Mouse (Mus musculus) left cerebral cortex, postnatal 4 days (tissue): Measurements from ENCODE around the gene Mbnl2. TPM values are rescaled to one million over a fixed set of nuclear protein-coding genes. Genes with fewer than 3 reads are reported as not detected.

ENCODE experiments used
- DNase-seq: peaks from one replicate; pipeline ENCODE4 v3.0.0-alpha.2; 2022
- intact Hi-C: fragments of 180-260 bp; cut with DNase I; formaldehyde crosslinking; loops from one replicate; pipeline ENCODE4 v1.15.1; 2025
- total RNA-seq, 2 experiments: library from RNA; stranded (reverse); gene quantifications; 2 replicates each; pipeline ENCODE4 v1.2.3; 2021

Mbnl2 gene
- total RNA-seq, result 10 to 100 TPM; 39.9 to 41.2 TPM

DNA sequence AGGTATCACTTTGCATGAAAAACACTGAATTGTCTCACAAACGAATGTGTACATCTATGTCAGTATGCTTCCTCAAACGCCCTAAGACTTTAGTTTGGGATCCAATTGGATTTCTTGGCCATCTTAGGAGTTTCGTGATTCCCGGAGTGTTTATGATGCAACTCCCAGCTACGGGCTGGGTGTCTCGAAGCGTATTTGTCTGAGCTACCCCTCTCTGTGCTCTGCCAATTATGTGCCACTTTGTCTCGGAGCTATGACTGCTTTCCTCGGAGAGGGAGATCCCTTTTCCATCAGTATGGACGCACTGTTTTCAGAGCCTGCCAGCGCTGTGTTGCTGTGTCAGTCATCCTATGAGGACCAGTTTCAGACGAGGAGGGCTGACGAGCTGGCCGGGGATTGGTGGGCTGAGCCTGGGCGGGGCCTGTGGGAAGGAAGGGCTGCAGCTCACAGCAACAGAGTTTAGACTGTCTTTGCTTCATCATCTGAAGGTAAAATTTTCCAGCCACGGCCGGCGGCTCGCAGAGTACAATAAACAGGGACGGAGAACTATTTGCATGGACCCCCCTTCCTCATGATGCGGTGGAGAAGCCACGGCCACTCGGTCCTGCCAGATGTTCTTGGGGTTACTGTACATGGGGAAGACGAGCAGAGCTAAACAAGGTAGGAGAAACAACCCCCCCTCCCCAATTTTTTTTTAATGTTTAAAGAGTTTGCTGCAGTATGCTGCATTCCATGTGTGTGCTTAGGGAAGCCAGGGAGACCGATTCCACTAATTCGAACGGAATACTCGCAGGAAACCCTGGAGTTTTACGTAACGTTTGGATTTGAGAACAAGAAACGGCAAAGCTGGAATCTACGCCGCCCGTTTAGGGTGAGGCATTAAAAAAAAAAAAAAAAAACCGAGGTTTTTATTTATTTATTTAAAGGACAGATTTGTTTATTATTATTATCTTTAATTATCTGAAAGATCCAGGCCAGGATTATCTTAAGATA is at the start of gene Mbnl2:
Mbnl2 (plus strand) TSS at position 424 of the 993 bp plus-strand sequence.
- intact Hi-C loops, result loop anchor here (5.0 kb wide), 2 partner anchors 117 to 138 kb away; no protein-coding TSS in a partner anchor
- DNase-seq, result peak; percentile 96

DNA sequence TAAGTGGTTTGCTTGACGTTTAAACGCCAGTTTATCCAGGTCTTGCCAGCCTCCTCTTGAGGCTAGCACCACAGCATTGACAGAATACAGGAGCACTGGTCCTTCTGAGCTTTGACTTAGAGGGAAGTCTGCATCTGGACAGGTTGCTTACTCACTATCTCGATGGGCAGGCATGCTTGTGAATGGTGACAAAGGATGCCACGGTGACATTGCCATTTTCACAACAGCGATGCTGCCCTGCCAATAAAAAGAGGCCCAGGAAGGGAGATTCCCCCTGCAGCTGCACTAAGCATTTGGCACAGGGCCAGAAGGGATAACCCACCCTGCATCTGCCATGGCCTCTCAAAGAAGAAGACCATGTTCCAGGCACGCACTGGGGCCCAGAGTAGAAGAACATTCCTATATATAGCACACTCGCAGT is 43.4 kb upstream of the Mbnl2 start:
- intact Hi-C loops, result no loop called here
- peak; percentile 49 for DNase-seq

DNA sequence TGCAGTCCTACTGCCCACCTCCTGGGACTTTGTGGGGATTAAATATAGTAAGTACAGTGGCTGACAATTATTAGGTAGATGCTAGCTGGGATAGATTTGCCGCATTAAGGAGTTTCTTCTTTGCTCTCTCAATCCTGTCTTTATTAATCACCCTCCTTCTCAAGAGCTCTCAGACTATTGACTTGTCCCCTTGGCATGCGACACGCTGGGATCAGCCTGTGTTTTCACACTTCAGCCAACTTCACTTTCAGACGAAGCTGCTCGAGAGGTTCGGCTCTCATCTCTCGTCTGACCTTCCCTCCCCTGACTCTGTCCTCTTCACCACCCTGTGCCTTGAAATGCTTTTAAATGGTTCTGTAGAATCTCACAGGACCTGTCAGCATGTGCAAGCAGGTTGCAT is 39.9 kb upstream of the Mbnl2 start:
- DNase-seq, result no peak
- intact Hi-C loops, result no loop called here

DNA sequence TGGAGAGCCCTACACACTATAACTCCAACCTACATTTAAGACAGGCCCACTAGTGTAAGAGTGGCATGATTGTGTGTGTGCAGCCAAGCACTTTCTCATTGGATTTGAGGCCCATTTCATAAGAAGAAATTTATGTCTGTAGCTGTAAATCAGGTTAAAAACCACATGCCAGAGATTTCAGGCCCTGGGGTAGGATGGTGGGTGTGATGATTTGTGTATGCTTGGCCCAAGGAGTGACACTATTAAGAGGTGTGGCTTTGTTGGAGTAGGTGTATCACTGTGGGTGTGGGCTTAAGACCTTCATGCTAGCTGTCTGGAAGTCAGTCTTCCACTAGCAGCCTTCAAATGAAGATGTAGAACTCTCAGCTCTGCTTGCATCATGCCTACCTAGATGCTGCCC is 37.0 kb upstream of the Mbnl2 start:
- DNase-seq, result no peak
- intact Hi-C loops, result no loop called here

DNA sequence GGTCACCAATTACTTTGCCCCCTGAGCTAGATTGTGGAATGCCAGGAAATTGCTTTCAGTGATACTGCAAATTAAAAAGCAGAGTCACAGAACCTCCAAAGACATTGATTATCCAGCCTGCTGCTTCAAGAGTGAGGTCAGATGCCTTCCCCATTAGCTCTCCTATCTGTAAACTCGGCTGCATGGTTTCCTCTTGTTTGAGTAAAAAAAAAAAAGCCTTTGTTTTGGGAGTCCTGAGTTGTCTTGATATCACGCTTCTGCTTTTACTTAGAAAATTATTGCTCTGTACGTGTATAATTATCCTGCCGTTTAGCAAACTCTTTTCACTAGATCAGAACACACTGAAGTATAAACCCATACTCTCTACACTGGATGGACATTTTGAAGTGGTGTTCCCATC is 35.3 kb upstream of the Mbnl2 start:
- intact Hi-C loops, result no loop called here
- no peak for DNase-seq

DNA sequence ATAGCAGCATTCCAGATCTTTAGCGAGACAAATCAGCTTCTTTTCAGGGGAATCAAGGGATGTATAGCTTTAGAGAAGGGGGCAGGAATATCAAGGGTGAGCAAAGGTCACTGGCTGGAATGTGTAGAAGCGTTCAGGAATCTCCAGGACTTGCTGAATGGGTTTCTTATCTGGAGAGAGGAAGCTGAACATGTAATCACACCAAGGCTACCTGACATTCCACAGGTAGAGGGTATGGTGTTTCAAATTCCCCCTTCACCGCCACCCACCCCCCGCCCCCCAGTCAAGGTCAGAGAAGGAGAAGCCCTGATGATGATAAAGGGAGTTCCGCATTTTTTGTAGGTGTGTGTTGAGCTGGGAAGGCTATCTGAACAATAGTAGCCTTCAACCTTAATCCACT is 32.8 kb upstream of the Mbnl2 start:
- intact Hi-C loops, result no loop called here

DNA sequence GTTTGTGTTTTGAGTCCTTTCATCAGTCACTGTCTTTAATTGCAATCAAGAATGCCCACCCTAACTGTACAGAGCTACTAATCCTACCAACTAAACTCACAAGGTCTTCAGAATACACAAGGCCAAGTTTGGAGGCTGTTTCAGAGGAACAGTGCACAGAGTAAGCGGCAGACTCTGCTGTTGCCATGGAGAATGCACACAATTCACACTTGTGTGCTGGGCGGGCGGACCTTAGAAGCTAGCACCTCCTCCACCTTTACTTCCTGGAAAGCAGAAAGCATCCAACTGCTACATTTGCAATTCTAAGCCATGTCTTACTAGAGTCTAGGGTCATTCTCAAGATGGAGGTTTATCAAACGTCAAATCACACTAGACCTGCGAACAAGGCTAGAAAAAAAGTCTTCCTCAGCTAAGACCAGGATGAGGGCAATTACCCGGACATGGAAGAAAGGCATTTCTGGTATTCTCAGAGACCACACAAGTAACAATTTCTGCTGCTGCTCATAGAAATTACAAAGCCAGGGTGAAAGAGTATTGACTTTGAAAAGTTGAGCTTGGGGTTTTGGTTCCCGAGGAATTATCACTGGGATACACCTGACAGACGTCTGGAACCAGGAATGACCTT is 30.3 kb upstream of the Mbnl2 start:
- no peak for DNase-seq
- intact Hi-C loops, result no loop called here

More for the DNA sequence above, 32.8 kb upstream of the Mbnl2 start:
- DNase-seq, result no peak

DNA sequence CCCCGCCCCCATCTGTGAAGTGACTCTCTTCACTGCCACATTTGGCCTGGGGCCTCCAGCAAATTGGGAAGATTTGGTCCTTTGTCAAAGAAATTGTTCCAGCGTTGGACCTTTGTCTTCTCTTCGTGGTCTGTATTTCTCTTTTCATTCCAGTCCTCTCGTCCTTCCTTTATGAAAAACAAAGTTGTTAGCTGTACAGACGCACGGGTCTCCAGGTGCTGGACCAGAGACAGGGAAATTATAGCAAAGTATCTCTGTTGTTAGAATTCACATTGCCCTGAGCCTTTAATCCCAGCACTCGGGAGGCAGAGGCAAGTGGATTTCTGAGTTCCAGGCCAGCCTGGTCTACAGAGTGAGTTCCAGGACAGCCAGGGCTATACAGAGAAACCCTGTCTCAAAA is 22.1 kb upstream of the Mbnl2 start:
- intact Hi-C loops, result no loop called here
- DNase-seq, result no peak

DNA sequence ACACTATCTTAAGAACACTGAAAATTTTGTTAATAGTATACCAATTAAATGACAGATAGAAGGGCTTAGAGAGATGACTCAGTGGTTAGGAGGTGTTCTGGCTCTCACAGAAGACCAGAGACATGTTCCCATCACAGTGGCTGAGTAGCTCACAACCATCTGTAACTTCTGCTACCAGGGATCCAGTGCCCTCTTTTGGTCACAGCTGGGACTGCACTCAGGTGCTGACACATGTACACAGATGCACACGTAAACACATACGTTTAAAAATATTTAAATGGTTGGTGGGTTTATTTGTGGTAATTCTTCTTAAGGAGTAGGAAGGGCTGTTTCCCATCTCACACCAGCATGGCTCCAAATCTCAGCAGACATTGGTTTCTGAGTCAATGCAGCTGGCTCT is 19.3 kb upstream of the Mbnl2 start:
- DNase-seq, result no peak
- intact Hi-C loops, result no loop called here

DNA sequence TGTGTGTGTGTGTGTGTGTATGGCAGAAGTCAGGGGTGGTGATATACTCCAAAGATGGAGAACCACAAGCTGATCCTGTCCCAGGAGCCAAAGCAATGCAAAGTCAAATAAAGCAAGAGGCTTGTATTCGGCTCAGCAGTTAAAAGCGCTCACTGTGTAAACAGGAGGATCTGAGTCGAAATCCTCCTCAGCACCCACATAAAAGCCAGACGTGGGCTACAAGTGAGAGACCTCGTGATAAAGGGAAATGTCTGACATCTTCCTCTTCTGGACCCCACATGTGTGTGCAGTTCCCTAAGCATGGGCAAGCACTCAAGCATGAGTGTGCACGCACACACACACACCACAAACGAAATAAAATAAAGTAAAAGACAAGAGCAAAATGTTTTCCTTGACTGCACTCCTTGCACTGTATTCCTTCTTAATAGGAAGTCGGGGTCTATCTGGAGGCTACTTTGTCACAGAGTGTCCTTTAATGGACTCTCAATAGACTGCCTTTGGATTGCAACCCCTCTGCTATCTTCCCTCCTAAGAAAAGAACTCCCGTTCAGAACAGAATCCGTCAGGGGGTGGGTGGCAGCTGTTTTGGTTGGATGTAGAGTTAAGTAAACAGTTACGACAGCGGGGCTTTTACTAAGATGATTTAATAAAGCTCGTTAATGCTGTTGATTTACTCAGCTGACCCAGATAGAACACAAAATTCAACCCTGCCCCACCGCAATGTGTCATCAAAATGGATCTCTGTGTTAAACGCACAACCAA is 18.7 kb upstream of the Mbnl2 start:
- intact Hi-C loops, result no loop called here
- no peak for DNase-seq

DNA sequence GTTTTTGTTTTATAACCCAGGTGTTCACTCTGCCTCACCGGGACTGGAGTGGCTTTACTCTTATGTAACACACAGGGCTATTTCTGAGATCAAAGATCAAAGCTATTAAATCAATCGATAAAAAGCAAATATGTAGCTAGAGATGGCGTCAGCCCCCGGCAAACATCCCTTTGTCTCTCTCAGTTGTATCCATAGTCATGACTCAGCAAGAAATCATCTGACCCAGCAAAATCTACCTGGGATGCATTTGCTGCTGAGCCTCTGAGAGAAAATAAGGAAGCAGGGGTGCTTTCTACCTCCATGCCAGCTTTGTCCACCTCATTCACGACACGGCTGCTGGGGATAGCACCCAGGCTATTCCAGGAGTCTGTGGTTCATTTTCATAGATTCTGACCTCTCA is 18.0 kb upstream of the Mbnl2 start:
- no peak for DNase-seq
- intact Hi-C loops, result no loop called here

DNA sequence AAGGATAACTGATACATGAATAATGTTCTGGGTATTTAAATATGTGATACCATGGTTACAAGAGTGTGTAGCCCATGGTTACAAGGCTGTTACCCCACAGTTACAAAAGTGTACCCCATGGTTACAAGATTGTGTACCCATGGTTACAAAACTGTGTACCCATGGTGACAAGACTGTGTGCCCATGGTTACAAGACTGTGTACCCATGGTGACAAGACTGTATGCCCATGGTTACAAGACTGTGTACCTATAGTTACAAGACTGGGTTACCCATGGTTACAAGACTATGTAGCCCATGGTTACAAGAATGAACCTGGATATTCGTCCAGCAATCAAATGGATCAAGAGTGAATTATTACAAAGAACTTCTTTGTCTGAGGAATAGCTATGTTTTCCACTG is 16.0 kb upstream of the Mbnl2 start:
- intact Hi-C loops, result no loop called here
- no peak for DNase-seq

DNA sequence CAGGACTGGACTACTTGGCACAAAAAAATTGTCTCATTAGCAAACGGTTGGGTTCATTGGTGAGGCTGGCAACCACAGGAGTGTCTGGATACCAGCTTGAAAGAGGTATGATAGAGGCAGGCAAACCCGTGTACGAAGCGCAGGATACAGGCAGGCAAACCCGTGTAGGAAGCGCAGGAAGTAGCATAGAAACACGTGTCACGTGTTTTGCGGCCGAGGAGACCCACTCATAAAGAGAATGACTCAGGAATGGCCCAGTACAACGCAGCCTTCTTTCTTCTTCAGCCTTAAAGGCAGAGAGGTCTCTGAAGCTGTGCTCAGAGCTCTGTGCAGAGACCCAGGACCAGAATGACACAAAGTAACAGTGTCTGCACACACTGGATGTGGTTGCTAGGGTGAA is 13.9 kb upstream of the Mbnl2 start:
- intact Hi-C loops, result loop anchor here (5.0 kb wide), 1 partner anchor 124 kb away; no protein-coding TSS in a partner anchor
- DNase-seq, result no peak

DNA sequence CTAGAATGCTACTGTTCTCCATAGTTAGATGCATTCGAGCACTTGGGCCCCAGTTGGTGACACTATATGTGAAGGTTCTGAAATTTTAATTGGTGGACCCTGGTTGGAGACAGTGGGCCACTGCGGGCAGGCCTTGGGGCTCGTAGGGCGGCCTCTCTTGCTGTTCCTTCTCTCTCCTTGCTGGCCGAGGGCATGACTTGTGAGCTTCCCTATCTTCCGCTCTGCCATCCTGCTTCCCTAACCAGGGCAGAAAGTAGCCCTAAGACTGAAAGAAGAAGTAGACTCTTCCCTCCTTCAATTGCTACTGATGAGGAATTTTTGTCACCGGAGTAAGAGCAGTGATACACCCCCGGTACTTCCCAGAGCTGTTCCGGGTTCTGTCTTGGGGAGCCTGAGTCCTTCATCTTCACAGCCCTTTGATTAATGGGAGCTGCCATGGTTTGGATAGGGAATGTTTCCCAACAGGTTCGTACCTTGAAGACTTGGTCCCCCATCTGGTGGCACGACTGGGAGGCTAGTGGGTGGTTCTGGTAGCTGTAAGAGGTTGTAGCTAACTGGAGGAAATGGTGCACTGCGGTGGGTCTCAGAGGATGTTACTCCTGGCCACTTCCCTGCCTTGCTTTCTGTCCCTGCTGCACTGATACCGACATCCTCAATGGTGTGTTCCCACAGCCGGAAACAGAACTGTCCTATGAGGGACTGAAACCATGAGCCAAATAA is 12.6 kb upstream of the Mbnl2 start:
- intact Hi-C loops, result loop anchor here (5.0 kb wide), 1 partner anchor 126 kb away; no protein-coding TSS in a partner anchor
- DNase-seq, result no peak

DNA sequence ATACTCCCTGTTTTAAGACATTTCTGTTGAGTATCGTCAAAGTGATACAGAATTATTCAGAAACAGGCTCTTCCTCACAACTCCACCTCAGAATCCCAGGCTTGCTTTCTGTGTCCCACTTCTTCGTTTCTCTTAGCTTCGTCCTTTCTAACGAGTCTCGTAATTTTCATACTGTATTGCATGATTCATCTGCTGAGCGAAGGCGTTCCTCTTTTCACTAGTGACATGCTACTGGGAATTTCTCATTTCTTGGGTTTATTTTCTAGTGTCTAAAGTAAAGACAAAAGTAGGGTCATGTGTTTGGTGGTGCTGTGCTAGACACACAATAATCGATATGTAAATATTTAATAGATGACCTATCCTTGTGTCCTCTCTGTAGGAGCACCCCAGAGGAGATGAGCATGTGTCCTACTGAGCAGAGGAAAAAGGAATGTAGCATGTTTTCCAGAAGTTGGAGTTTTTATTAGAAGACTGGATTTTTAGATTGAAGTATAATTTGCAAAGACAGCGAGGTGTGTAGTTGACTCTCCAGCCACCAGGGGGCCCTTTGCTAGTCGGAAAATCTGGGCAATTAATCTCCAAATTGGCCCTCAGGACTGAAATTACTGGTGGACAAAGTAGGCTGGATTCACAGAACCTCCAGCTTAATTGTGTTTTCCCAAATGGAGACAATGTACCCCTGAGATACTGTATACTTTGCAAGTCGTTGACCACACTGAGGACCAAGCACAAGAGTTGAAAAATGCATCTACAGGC is 11.9 kb upstream of the Mbnl2 start:
- DNase-seq, result peak; percentile 50
- intact Hi-C loops, result loop anchor here (5.0 kb wide), 1 partner anchor 126 kb away; no protein-coding TSS in a partner anchor

DNA sequence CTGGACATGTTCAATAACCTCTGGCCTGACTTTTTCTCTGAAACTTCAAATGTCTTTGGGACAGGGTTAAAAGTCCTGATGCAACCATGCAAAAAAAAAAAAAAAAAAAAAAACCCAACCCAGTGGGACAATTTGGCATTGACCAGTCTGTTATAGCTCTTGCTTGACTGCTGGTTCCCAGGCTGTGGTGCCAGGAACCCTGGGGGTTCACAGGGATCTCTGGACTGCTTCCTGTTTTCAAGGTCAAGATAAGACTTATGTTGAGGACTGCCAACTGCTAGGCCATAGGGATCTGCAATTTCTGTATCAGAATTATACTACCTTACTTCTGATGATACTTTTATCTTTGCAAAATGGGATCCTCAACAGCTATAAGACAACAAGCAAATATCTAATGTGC is 9.6 kb upstream of the Mbnl2 start:
- no peak for DNase-seq
- intact Hi-C loops, result no loop called here

DNA sequence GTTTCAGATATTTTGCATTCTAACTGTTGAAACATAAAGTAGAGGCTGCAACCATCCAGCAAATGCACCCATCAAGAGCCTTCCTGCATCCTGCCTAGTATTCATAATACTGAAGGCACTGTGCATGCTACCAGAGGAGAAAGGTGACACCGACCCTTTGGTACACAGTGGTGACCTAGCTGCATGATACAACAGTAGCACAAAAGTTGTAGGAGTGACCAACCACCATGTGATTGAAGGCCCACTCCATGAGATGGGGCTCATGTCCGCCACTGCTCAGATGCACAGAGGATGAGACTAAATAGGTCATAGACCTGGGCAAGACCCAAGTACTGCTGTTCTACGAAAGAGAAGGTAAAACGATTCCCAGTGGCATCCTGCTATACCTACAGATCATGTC is 8.3 kb upstream of the Mbnl2 start:
- no peak for DNase-seq
- intact Hi-C loops, result no loop called here

DNA sequence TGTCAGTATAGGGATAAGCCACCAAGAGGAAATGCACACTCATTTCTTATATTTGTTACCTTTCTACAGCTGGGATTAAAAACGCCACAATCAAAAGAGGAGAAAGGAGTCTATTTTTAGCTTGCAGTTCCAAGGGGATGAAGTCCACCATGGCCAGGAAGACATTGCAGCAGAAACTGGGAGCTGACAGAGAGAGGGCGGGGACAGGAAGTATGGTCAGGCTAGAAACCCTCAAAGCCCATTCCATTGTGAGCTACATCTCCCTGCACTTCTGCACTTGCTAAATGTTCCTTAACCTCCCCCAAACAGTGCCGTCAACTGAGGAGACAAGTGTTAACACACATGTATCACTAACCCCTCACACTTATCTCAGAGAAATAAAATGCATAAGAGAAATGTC is 5.4 kb upstream of the Mbnl2 start:
- intact Hi-C loops, result no loop called here
- DNase-seq, result no peak

DNA sequence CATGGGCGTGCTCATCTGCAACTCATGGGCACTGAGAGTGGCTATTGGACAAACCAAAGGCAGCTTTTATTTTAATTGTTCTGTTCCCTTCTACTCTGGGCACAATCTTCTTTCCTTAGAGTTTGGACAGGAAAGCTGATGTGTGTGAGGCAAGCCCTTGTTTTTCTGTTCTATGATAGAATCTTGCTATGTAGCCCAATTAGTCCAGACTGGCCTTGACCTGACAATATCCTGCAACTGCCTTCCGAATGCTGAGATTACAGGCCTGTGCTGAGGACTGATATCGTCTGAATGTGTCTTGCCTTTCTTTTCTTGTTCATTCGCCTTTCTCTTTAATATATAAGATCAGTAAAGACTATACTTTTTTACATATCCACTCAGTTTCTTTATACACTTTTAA is 4.8 kb upstream of the Mbnl2 start:
- intact Hi-C loops, result no loop called here
- DNase-seq, result no peak

DNA sequence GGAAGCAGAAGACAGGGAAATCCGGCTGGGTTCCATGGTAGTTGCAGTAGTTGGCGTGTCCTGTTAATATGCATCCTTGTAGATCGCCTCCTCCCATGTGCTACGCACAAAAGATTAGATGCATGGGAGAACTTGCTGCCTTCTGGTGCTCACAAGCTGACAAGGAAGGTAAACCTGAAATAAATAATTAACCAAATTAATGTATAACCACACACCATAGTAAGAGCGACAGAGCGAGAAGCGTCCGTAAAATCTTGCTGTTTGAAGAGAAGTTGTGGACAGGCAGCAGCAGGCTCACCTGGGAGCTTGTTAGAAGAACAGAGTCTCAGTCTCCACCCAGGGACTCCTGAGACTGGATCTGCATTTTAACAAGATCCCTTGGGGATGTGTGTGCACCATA is 4.4 kb upstream of the Mbnl2 start:
- no peak for DNase-seq
- intact Hi-C loops, result no loop called here
